Mouse (Mus musculus) frontal cortex, postnatal 25 days (tissue): ENCODE data around the gene Uri1.

Experiments used
- DNase-seq, 2 experiments: peaks; one replicate each; pipeline ENCODE4 v3.0.0; 2022; ENCODE audit warnings: low spot score in 2 of 2

Uri1 gene

GRCm38 (mm10) chr7:38015356-38015755 is 8.0 kb downstream of the Uri1 start:
- DNase-seq: no peak

- DNase-seq: no peak
Measured at GRCm38 (mm10) chr7:38013946-38014345, 9.4 kb downstream of the Uri1 start.

- no peak for DNase-seq
Measured at GRCm38 (mm10) chr7:38012811-38013210, 10.5 kb downstream of the Uri1 start.

GRCm38 (mm10) chr7:38008359-38008758 is 15.0 kb downstream of the Uri1 start:
- DNase-seq: no peak

GRCm38 (mm10) chr7:38002451-38002850 is 20.9 kb downstream of the Uri1 start:
- DNase-seq: no peak

DNA sequence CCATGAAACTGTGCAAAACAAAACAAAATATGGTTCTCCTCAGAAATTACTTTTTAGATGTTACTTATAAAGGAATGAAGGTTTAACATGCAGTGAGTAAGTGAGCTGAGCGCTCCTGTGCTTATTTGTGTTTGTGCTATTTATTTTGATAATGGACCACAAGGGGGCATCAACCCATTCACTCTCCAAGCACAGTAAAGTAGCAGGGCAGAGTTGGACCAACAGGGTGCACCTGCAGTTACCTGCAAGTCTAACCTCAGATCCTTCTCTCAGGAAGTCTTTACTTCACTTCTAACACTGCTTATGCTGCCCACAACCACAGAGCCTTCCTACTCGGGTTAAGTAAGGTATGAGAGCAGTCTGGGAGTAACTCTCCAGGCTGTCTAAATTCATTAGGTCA is 23.7 kb downstream of the Uri1 start:
- no peak for DNase-seq

DNA sequence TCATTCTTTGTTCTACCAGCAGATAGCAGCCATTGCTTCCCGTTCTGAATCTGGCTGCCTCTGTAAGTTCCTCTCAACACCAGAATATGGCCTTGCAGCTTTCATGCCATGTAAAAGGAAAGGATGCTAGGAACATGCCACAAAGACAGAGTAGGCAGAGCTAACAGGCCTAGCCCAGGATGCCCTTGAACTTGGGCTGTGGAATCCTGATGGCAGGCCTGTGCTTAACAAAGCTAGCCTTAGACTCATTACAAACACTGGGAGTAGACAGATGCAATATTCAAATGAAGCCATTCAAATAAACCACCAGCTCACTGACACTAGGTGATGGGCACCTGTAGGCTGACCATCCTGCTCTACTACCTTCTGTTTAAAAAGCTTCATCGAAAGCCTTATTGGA is 30.5 kb downstream of the Uri1 start:
- no peak for DNase-seq

- DNase-seq: no peak
Measured at GRCm38 (mm10) chr7:37984866-37985265, 38.5 kb downstream of the Uri1 start.

DNA sequence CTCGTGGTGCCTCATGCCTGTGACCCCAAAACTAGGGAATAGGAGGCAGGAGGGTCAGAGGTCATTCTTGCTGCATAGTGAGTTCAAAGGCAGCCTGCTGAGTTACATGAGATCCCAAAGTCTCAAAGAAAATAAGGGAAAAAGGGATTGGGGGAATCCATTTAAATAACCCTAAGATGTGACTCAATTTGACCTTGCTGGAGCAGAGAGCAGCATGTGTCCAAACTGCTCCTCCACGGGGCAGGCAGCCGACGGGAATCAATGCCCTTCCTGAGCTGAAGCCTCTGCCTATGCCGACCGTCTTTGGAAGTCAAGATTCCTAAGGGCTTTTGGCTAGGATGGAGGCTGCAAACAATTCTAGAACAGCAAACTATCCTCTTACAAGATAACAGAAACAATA is 39.9 kb downstream of the Uri1 start:
- no peak for DNase-seq

GRCm38 (mm10) chr7:37979729-37980128 is 43.6 kb downstream of the Uri1 start:
- DNase-seq: no peak

DNA sequence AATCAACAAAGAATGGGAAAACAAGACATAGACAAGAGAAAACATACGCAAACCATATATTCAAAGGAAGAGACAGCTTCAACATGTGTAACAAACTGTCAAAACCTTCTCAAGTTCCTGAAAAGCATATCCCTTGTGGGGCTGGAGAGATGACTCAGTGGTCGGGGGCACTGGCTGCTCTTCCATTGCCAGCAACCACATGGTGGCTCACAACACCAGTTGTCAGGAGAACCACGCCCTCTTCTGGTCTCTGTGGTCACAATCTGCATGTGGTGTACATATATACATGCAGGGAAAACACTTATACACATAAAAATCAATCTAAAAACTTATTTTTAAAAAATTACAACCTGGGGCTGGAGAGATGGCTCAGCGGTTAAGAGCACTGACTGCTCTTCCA is 44.9 kb downstream of the Uri1 start:
- no peak for DNase-seq

GRCm38 (mm10) chr7:37977676-37978075 is 45.7 kb downstream of the Uri1 start:
- no peak for DNase-seq

DNA sequence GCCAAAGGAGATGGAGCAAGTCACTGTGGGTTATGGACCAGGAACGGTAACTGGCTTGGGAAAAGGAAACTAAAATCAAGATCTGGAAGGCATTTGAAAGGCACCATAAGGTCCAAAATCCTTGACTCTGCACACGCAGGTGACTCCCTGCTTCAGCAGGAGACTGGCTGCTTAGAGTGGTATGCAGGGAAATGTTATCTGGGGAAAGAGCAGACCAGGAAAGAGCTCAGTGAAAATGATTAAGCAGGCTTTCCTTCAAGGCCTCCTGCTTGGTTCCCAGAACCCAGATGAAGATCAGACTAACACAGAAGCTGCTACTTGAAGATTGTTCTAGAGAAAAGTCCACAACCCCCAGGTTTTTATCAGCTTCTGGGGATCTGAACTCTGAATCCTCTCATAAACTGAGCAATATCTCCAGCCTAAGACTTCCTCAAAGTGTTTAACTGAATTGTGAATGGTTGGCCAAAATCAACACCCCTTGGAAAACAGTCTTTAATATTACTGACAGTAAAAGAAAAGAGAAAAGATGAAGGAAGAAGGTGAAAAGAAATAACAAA is 50.3 kb downstream of the Uri1 start:
- no peak for DNase-seq

DNA sequence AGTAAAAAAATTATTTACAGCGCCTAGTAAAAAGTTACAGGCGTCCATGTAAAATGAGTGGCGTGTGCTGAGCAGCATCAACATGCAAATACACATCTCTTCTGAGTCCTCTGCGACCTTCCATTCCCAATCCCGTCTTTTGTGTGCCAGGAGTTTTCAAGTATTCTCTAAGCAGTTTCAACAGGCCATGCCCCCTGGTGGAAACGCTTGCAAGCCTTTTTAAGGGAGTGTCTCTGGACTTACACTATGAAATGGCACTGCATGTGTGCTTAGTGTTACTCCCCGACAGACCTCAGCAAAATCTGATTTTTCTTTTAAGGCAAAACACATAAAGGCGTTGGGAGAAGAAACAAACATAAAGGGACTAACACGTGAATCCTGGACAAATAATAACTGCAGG is 50.8 kb downstream of the Uri1 start:
- DNase-seq: no peak

DNA sequence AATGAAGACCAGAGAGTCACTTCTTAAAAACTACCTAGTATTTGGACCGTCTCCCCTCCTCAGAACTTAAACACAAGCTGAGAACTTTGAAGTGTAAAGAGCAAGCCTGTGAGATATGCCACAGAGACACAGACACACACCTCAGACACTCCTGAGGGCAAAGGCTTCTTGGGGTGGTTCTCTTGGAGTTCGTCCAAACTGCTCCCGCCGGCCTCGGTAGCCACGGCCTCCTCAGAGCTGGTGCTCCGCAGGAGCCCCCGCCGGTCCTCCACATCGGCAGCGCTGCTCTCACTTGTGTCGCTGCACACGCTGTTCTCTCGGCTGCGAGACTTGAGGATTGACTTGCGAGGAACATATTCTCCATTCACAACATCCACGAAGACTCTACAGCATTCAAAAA is 61.0 kb downstream of the Uri1 start:
- DNase-seq: no peak

GRCm38 (mm10) chr7:37961247-37961646 is 62.1 kb downstream of the Uri1 start:
- no peak for DNase-seq

- no peak for DNase-seq
Measured at GRCm38 (mm10) chr7:37951841-37952240, 71.5 kb downstream of the Uri1 start.

- no peak for DNase-seq
Measured at GRCm38 (mm10) chr7:37936459-37936858, 86.9 kb downstream of the Uri1 start.

DNA sequence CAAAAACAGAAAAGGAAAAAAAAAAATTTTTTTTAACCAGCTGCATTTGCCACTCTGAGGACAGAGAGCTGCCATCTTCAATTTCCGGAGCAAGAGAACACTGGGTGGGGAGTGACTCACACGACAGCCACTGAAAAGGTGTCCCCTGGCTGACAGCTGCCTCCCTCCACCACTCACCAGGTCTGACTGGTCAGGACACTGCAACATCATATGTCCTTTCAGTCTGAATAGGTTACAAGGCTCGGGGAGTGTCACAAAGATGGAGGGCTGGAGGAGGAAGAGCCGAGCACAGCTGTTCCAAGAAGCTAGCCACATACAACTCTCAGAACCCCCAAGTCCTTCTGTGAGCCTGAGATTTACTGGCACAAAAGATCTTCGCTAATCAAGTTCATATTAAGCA is 87.6 kb downstream of the Uri1 start:
- no peak for DNase-seq

DNA sequence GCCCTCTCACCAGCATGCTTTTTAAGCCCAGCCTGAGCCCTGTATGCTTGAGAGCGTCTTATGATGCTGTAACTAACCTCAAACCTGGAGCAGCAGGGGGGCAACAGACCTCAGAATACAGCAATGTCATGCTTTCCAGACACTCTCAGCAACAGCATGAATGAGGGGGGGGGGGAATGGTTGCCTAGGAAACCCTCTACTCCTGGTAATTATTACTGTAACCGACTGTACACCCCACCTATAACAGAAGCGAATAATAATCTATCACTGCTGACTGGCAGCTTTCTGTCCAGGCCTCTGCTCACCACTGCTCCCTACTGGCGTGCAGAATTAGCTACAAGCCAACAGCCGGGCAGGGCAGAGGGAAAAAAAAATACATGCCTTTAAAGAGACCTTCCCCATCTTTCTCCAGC is 88.6 kb downstream of the Uri1 start:
- DNase-seq: no peak

- no peak for DNase-seq
Measured at GRCm38 (mm10) chr7:37933754-37934308, 89.5 kb downstream of the Uri1 start.

DNA sequence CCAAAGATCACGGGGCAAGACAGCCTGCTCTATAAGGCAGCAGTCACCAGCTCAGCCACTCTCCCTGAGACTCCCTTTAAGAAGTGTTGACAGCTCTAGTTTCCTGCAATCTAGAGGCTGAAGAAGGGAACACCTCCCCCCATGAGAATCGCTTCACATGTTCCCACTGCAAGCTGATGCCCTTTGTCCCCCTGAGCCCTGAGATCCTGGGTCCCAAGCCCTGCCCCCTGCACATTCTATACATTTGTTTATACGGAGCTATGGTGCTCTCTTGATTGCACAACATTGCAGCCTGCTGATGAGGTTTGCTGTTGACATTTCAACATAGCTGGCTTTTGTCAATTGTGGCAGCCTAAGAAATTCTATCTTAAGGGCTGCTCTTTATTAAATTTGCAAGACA is 91.7 kb downstream of the Uri1 start:
- no peak for DNase-seq

- DNase-seq: no peak
Measured at GRCm38 (mm10) chr7:37929738-37930137, 93.6 kb downstream of the Uri1 start.

- DNase-seq: no peak
Measured at GRCm38 (mm10) chr7:37922999-37923398, 100.4 kb downstream of the Uri1 start.
